Mouse (Mus musculus) embryonic fibroblast, embryonic 13.5 days (primary cell): ENCODE results near the gene Tnrc6b. TPM values are rescaled to one million over a fixed set of nuclear protein-coding genes. Genes with fewer than 3 reads are reported as not detected.
A peak's percentile ranks its signal among the peaks of the same experiment; 100 is the strongest.
"Not testable (repeated sequence)": the region's sequence is repeated elsewhere in the genome, so short reads cannot be mapped to it uniquely, and the experiment has no call there.

Experiments
- H3K27ac ChIP-seq: 2 replicates; pipeline ENCODE4 v1.5.1; 2012; ENCODE audit warnings: low read length, control low read depth, inconsistent platforms; ENCODE audit not compliant: insufficient read depth
- H3K4me1 ChIP-seq: 2 replicates; pipeline ENCODE4 v1.6.1; 2011; ENCODE audit warnings: low read length; ENCODE audit not compliant: control insufficient read depth, insufficient read depth
- H3K4me3 ChIP-seq: 2 replicates; pipeline ENCODE4 v1.5.1; 2011; ENCODE audit warnings: mild to moderate bottlenecking, control low read depth, low read length; ENCODE audit not compliant: insufficient read depth
- CTCF ChIP-seq: IDR thresholded peaks from 2 replicates; pipeline ENCODE4 v1.5.1; 2011; ENCODE audit warnings: mild to moderate bottlenecking, control low read depth, low read length, moderate library complexity, borderline replicate concordance; ENCODE audit not compliant: insufficient read depth
- POLR2A ChIP-seq: IDR thresholded peaks from 2 replicates; pipeline ENCODE4 v1.6.1; 2011; ENCODE audit warnings: low read depth, mild to moderate bottlenecking, control low read depth, low read length, moderate library complexity
- polyA plus RNA-seq: library from polyadenylated mRNA; stranded (reverse); fragments of >200 nt; gene quantifications from 2 replicates; pipeline ENCODE4 v1.2.4, GENCODE M21; 2011; ENCODE audit warnings: low read depth; ENCODE audit not compliant: missing spikeins, insufficient read length

The Tnrc6b gene
- polyA plus RNA-seq, 1 experiment: 37.0 TPM

- TF ChIP-seq POLR2A (no peak), CTCF (no peak)
- no peak overlapping the region for H3K27ac ChIP-seq
- H3K4me3 ChIP-seq: no peak overlapping the region
- no peaks in the 10 kb centered on the region; the same call in 1 of the 2 replicates for H3K4me1 ChIP-seq
Observed at GRCm38 (mm10) chr15:80852122-80852521, 141.0 kb downstream of the Tnrc6b start.

- not testable (repeated sequence) for H3K27ac ChIP-seq, H3K4me1 ChIP-seq, H3K4me3 ChIP-seq
Observed at GRCm38 (mm10) chr15:80852527-80852926, 141.4 kb downstream of the Tnrc6b start.

- TF ChIP-seq CTCF: no peak
- no peak for TF ChIP-seq POLR2A
- Histone ChIP-seq H3K27ac (no peak overlapping the region), H3K4me3 (no peak overlapping the region), H3K4me1 (no peaks in the 10 kb centered on the region)
Observed at GRCm38 (mm10) chr15:80859366-80859765, 148.3 kb downstream of the Tnrc6b start.

GRCm38 (mm10) chr15:80861302-80861701, 150.2 kb downstream of the Tnrc6b start:
- Histone ChIP-seq H3K4me3 (no peak overlapping the region), H3K27ac (no peak overlapping the region), H3K4me1 (no peaks in the 10 kb centered on the region)
- no peak for TF ChIP-seq CTCF
- no peak for TF ChIP-seq POLR2A

GRCm38 (mm10) chr15:80862027-80862426, 150.9 kb downstream of the Tnrc6b start:
- H3K4me1 ChIP-seq: no peaks in the 10 kb centered on the region
- no peak for TF ChIP-seq POLR2A
- no peak for TF ChIP-seq CTCF
- H3K27ac ChIP-seq: no peak overlapping the region
- no peak overlapping the region for H3K4me3 ChIP-seq

GRCm38 (mm10) chr15:80868603-80869002, 157.5 kb downstream of the Tnrc6b start:
- not testable (repeated sequence) for H3K4me1 ChIP-seq, H3K27ac ChIP-seq, H3K4me3 ChIP-seq

GRCm38 (mm10) chr15:80874726-80875125, 163.6 kb downstream of the Tnrc6b start:
- Histone ChIP-seq H3K4me3 (no peak overlapping the region), H3K4me1 (no peaks in the 10 kb centered on the region), H3K27ac (no peak overlapping the region)
- no peak for TF ChIP-seq CTCF

- TF ChIP-seq POLR2A (no peak), CTCF (no peak)
- Histone ChIP-seq H3K27ac (no peak overlapping the region), H3K4me1 (no peaks in the 10 kb centered on the region), H3K4me3 (no peak overlapping the region)
Observed at GRCm38 (mm10) chr15:80876231-80876630, 165.1 kb downstream of the Tnrc6b start.

- Histone ChIP-seq H3K27ac (peak overlapping the region; percentile 49; the same call in 1 of the 2 replicates), H3K4me1 (peaks cover 4% of the 10 kb centered on the region; the same call in 1 of the 2 replicates)
- TF ChIP-seq CTCF (no peak), POLR2A (no peak)
Observed at GRCm38 (mm10) chr15:80884095-80884494, 173.0 kb downstream of the Tnrc6b start.

GRCm38 (mm10) chr15:80886361-80887156, 175.4 kb downstream of the Tnrc6b start:
- Histone ChIP-seq H3K4me3 (no peak overlapping the region), H3K27ac (no peak overlapping the region), H3K4me1 (peaks cover 4% of the 10 kb centered on the region; the same call in 1 of the 2 replicates)
- TF ChIP-seq POLR2A (no peak), CTCF (no peak)

More at GRCm38 (mm10) chr15:80884095-80884494, 173.0 kb downstream of the Tnrc6b start:
- H3K4me3 ChIP-seq: no peak overlapping the region

GRCm38 (mm10) chr15:80892341-80892740, 181.2 kb downstream of the Tnrc6b start:
- TF ChIP-seq POLR2A (no peak), CTCF (no peak)
- no peaks in the 10 kb centered on the region; the same call in 1 of the 2 replicates for H3K4me1 ChIP-seq
- no peak overlapping the region for H3K27ac ChIP-seq
- H3K4me3 ChIP-seq: no peak overlapping the region
